Mouse (Mus musculus): ENCODE results near the gene Olfr399. TPM values are rescaled to one million over a fixed set of nuclear protein-coding genes. Genes with fewer than 3 reads are reported as not detected.

The Olfr399 gene
- total RNA-seq (2015; ENCODE audit: low replicate concordance) (not detected in 2 replicates), total RNA-seq (2017; ENCODE audit: low replicate concordance) (not detected in 2 replicates)

DNA sequence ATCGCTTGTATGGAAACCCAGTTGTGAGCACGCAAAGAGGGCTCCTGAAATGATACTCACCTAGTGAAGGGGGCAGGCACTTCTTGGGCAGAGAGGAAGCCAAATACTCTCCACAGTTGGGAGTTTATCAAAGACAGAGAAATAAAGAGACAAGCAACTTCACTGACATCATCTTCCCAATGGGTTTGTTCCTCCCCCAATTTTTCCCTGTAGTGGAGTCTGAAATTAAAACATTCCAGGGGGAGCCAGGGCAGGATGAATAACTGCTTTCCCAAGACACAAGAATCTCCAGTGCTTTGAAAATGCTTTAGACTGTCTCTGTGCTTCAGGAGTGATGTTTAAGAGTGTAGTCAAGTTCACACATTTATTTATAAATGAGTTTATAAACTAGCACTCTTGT is at the start of gene Olfr399, which contains the start of gene Olfr139:
TSS of gene Olfr399 (minus strand) at position 165 of the 400 bp plus-strand sequence.
TSS of gene Olfr139 (minus strand) at position 101 of the 400 bp plus-strand sequence.
- no peak for ATAC-seq (replicated peaks; ENCODE audit: low FRiP score, poor library complexity, severe bottlenecking)

DNA sequence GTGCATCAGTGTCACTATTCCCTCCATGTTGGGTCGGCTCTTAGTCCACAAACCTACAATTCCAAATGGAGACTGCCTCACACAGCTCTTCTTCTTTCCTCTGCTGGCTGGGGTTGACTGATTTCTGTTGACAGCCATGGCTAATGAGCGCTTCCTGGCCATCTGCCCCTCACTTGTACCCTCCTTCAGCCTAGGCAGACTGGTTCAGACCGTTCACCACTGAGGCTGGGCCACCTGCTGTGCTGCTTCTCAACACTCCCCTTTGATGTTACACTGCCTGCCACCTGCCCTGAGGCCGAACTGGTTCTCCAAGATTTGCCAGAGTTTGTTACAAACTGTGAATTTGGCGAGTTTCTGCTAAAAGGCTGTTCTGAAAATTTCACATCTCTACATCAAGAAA is 48.7 kb upstream of the Olfr399 start:
- ATAC-seq (replicated peaks; ENCODE audit: low FRiP score, poor library complexity, severe bottlenecking), result no peak

DNA sequence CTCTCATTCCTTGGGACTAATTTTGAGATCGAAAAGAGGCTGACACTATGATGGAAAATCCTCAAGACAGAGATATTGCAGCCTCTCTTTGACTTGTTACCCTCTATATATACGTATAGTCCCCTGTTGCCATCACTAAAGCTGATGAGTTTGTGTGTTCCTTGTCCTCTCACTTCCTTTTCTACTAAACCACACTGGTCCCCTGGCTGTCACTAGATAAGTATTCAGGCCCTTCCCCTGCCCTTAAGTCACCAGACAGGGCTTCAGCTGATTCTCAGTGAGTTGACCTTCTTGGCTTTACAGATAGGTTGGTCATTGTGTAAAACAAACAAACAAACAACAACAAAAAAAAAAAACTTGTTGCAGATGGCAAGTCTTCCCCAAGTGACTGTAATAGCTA is 45.1 kb upstream of the Olfr399 start:
- ATAC-seq (replicated peaks; ENCODE audit: low FRiP score, poor library complexity, severe bottlenecking), result no peak

DNA sequence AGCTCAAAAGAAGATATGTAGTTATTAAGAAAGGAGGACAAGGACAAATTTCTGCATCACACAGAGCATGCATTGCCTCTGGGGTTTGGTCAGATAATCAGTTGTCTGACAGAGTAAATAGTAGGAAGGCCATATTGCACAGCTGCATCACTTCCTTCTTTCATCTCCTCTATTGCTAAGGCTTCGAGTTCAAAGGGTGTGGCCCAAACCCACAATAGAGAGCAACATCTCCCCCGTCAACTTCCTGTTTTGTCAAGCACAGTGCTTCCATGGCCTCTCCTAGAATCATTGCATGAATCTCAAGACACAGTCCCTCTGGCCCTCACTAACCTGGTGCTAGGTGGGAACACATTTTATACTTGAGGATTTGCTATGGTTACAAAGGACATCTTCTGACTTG is 44.3 kb upstream of the Olfr399 start:
- no peak for ATAC-seq (replicated peaks; ENCODE audit: low FRiP score, poor library complexity, severe bottlenecking)

DNA sequence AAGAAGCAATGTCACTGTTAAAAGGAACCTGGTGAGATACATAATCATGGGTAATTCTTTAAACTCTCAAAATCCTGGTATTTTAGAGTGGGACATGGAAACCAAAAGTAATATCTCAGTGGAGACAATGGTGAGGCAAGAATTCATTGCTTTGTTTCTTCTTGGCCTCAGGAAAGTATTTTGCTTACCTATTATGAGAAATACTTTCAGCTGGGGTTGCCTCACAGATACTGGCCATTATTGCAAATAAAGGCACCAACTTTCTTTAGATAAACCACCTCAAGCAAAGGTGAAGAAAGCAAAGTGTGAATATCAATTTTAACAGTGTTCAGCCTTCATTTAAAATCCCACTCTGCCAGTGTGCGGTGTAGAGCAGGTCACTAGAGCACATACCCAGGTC is 13.2 kb upstream of the Olfr399 start, which contains the start of gene Zfp616:
TSS of gene Zfp616 (plus strand) at position 301 of the 400 bp plus-strand sequence.
- no peak for ATAC-seq (replicated peaks; ENCODE audit: low FRiP score, poor library complexity, severe bottlenecking)

DNA sequence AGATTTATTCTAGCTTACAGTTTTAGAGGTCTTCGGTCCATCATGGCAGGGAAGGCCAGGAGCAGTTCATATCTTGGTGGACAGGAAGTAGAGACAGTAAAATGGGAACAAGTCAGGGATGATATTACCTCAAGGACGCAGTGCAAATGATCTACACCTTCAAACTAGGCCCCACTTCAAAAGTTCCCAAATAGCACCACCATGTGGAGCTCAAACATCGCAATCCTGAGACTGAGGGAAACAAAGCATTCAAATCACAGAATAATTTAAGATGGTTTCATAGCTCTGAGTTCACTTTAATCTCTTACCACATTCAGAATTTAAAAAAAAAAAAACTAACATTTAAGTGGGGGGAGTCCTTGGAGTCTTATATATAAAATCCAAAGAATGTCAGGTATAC is 5.1 kb downstream of the Olfr399 start:
- ATAC-seq (replicated peaks; ENCODE audit: low FRiP score, poor library complexity, severe bottlenecking), result no peak

Other genes with a start within 250 kb of the Olfr399 start
- gene Olfr392, start 239.6 kb downstream of the Olfr399 start, total RNA-seq (2015; ENCODE audit: low replicate concordance), result not detected in 2 replicates
- gene Olfr392, start 239.6 kb downstream of the Olfr399 start, total RNA-seq (2017; ENCODE audit: low replicate concordance), result not detected in 2 replicates
- gene Olfr393, start 205.2 kb downstream of the Olfr399 start, total RNA-seq (2015; ENCODE audit: low replicate concordance), result not detected in 2 replicates
- gene Olfr393, start 205.2 kb downstream of the Olfr399 start, total RNA-seq (2017; ENCODE audit: low replicate concordance), result not detected in 2 replicates
- gene Olfr394, start 165.8 kb downstream of the Olfr399 start, total RNA-seq (2015; ENCODE audit: low replicate concordance), result not detected in 2 replicates
- under 0.01 TPM in 1 of 2 replicates, not detected in the other for gene Olfr394, start 165.8 kb downstream of the Olfr399 start, total RNA-seq (2017; ENCODE audit: low replicate concordance)
- gene Olfr395, start 147.3 kb downstream of the Olfr399 start, total RNA-seq (2015; ENCODE audit: low replicate concordance), result not detected in 2 replicates
- not detected in 2 replicates for gene Olfr395, start 147.3 kb downstream of the Olfr399 start, total RNA-seq (2017; ENCODE audit: low replicate concordance)
- not detected in 2 replicates for gene Olfr23, start 119.9 kb downstream of the Olfr399 start, total RNA-seq (2015; ENCODE audit: low replicate concordance)
- gene Olfr23, start 119.9 kb downstream of the Olfr399 start, total RNA-seq (2017; ENCODE audit: low replicate concordance), result not detected in 2 replicates
- not detected in 2 replicates for gene Olfr397, start 95.8 kb downstream of the Olfr399 start, total RNA-seq (2015; ENCODE audit: low replicate concordance)
- gene Olfr397, start 95.8 kb downstream of the Olfr399 start, total RNA-seq (2017; ENCODE audit: low replicate concordance), result not detected in 2 replicates
- gene Olfr398, start 66.2 kb downstream of the Olfr399 start, total RNA-seq (2015; ENCODE audit: low replicate concordance), result not detected in 2 replicates
- not detected in 2 replicates for gene Olfr398, start 66.2 kb downstream of the Olfr399 start, total RNA-seq (2017; ENCODE audit: low replicate concordance)
- gene Olfr139, start 64 bp downstream of the Olfr399 start, total RNA-seq (2015; ENCODE audit: low replicate concordance), result not detected in 2 replicates
- not detected in 2 replicates for gene Olfr139, start 64 bp downstream of the Olfr399 start, total RNA-seq (2017; ENCODE audit: low replicate concordance)
- gene Zfp616, start 13.3 kb upstream of the Olfr399 start, total RNA-seq (2015; ENCODE audit: low replicate concordance), result not detected in 2 replicates
- not detected in 2 replicates for gene Zfp616, start 13.3 kb upstream of the Olfr399 start, total RNA-seq (2017; ENCODE audit: low replicate concordance)
- gene Olfr401, start 57.1 kb upstream of the Olfr399 start, total RNA-seq (2015; ENCODE audit: low replicate concordance), result not detected in 2 replicates
- not detected in 2 replicates for gene Olfr401, start 57.1 kb upstream of the Olfr399 start, total RNA-seq (2017; ENCODE audit: low replicate concordance)
- not detected in 2 replicates for gene Olfr402, start 96.9 kb upstream of the Olfr399 start, total RNA-seq (2015; ENCODE audit: low replicate concordance)
- gene Olfr402, start 96.9 kb upstream of the Olfr399 start, total RNA-seq (2017; ENCODE audit: low replicate concordance), result not detected in 2 replicates
- gene Olfr403, start 129.6 kb upstream of the Olfr399 start, total RNA-seq (2015; ENCODE audit: low replicate concordance), result not detected in 2 replicates
- not detected in 2 replicates for gene Olfr403, start 129.6 kb upstream of the Olfr399 start, total RNA-seq (2017; ENCODE audit: low replicate concordance)
- gene Olfr43, start 154.8 kb upstream of the Olfr399 start, total RNA-seq (2015; ENCODE audit: low replicate concordance), result not detected in 2 replicates
- not detected in 2 replicates for gene Olfr43, start 154.8 kb upstream of the Olfr399 start, total RNA-seq (2017; ENCODE audit: low replicate concordance)
- not detected in 2 replicates for gene Olfr406, start 203.2 kb upstream of the Olfr399 start, total RNA-seq (2015; ENCODE audit: low replicate concordance)
- gene Olfr406, start 203.2 kb upstream of the Olfr399 start, total RNA-seq (2017; ENCODE audit: low replicate concordance), result not detected in 2 replicates
- gene Olfr59, start 227.1 kb upstream of the Olfr399 start, total RNA-seq (2015; ENCODE audit: low replicate concordance), result not detected in 2 replicates
- gene Olfr59, start 227.1 kb upstream of the Olfr399 start, total RNA-seq (2017; ENCODE audit: low replicate concordance), result not detected in 2 replicates

Measured in erythroid progenitor cell, adult 5-6 weeks (primary cell).